Mouse (Mus musculus): ENCODE data around the gene Phactr1. TPM values are rescaled to one million over a fixed set of nuclear protein-coding genes. Genes with fewer than 3 reads are reported as not detected.

The Phactr1 gene
- polyA plus RNA-seq (2011; ENCODE audit: insufficient read depth, insufficient read length, low replicate concordance, missing spikeins) = 0.35 and 2.9 TPM in 2 replicates

GRCm38 (mm10) chr13:42680391-42680994, at the start of gene Phactr1:
Gene Phactr1, plus strand, starts transcription at chr13:42680623.
- no peak within 1 kb of the TSS for H3K27ac ChIP-seq (ENCODE audit: control insufficient read depth, insufficient read depth, low read depth, low read length, poor library complexity)
- WGBS = 27% methylated on average over 11 of the region's 11 CpGs

GRCm38 (mm10) chr13:42634908-42635307, 45.5 kb upstream of the Phactr1 start:
- Histone ChIP-seq H3K4me3 (replicated peaks; ENCODE audit: control insufficient read depth, low read depth, low read length) (no peak overlapping the region), H3K4me1 (ENCODE audit: control insufficient read depth, insufficient read depth, low read length) (no peaks in the 10 kb centered on the region), H3K27ac (ENCODE audit: control insufficient read depth, insufficient read depth, low read depth, low read length, poor library complexity) (no peak overlapping the region)
- WGBS = 87% methylated on average over 2 of the region's 2 CpGs
- TF ChIP-seq CTCF (IDR thresholded peaks at IDR 0.05; ENCODE audit: control insufficient read depth, insufficient read depth, low read length) (no peak), POLR2A (IDR thresholded peaks at IDR 0.05; ENCODE audit: borderline replicate concordance, control insufficient read depth, low read depth, low read length) (no peak)

More at GRCm38 (mm10) chr13:42680391-42680994, at the start of gene Phactr1:
- TF ChIP-seq POLR2A (IDR thresholded peaks at IDR 0.05; ENCODE audit: borderline replicate concordance, control insufficient read depth, low read depth, low read length) = no peak
- TF ChIP-seq CTCF (IDR thresholded peaks at IDR 0.05; ENCODE audit: control insufficient read depth, insufficient read depth, low read length) = no peak
- no peaks in the 10 kb centered on the region for H3K4me1 ChIP-seq (ENCODE audit: control insufficient read depth, insufficient read depth, low read length)
- no peak within 1 kb of the TSS for H3K4me3 ChIP-seq (replicated peaks; ENCODE audit: control insufficient read depth, low read depth, low read length)

DNA sequence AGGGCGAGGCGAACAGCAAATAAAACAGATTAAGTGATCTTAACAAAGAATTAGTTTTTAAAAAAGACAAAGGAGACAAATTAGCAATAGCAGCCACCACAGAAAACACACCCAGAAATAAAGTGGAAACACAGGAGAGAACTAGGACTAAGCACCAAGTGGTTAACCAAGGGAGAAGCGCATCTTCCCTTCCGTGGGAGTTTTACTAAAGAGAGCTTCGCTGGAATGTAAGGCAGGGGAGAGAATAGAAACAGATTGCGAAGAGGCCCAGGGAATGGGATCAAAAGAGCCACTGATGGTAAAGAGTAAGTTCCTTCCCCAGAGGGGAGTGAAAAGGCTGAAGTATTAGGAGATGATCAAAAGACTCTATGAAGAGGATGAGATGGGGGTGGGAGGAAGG, 30.2 kb upstream of the Phactr1 start:
- Histone ChIP-seq H3K4me3 (replicated peaks; ENCODE audit: control insufficient read depth, low read depth, low read length) (no peak overlapping the region), H3K4me1 (ENCODE audit: control insufficient read depth, insufficient read depth, low read length) (no peaks in the 10 kb centered on the region), H3K27ac (ENCODE audit: control insufficient read depth, insufficient read depth, low read depth, low read length, poor library complexity) (no peak overlapping the region)
- no peak for TF ChIP-seq CTCF (IDR thresholded peaks at IDR 0.05; ENCODE audit: control insufficient read depth, insufficient read depth, low read length)
- no peak for TF ChIP-seq POLR2A (IDR thresholded peaks at IDR 0.05; ENCODE audit: borderline replicate concordance, control insufficient read depth, low read depth, low read length)
- WGBS = 72% methylated on average over 6 of the region's 6 CpGs

DNA sequence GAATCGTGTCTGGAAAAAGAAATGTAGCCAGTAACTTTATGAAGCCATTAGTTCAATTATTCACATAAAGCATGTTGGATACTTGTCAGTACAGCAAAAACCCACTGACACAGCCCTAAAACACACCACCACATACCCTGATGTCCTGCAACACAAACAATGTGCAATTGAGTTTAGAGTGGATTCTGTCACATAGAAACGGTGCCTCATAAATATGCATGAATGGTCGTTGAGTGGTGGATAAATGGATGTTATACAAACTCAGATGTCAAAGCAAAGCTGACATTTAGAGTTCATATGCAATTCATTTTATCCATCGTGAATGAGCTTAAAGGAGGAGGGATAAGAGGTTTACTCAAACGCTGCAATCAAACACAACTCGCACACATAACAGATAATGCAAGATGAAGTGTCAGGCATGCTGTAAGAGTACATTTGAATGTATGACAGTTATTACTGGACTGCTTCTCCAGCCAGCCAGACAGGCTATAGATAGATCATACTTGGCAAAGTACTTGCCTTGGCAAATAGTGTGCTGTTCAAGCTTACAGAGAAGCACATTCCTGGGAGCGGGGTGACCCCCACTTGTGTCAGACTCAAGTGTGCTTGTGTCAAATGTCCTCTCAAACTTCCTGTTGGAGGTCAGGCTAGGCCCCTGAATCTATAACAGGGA, 23.6 kb upstream of the Phactr1 start:
- 79% methylated on average over 7 of the region's 7 CpGs for WGBS
- Histone ChIP-seq H3K4me1 (ENCODE audit: control insufficient read depth, insufficient read depth, low read length) (no peaks in the 10 kb centered on the region), H3K4me3 (replicated peaks; ENCODE audit: control insufficient read depth, low read depth, low read length) (no peak overlapping the region), H3K27ac (ENCODE audit: control insufficient read depth, insufficient read depth, low read depth, low read length, poor library complexity) (no peak overlapping the region)
- no peak for TF ChIP-seq POLR2A (IDR thresholded peaks at IDR 0.05; ENCODE audit: borderline replicate concordance, control insufficient read depth, low read depth, low read length)
- TF ChIP-seq CTCF (IDR thresholded peaks at IDR 0.05; ENCODE audit: control insufficient read depth, insufficient read depth, low read length) = no peak

- Histone ChIP-seq H3K4me1 (ENCODE audit: control insufficient read depth, insufficient read depth, low read length) (no peaks in the 10 kb centered on the region), H3K27ac (ENCODE audit: control insufficient read depth, insufficient read depth, low read depth, low read length, poor library complexity) (no peak overlapping the region), H3K4me3 (replicated peaks; ENCODE audit: control insufficient read depth, low read depth, low read length) (no peak overlapping the region)
- TF ChIP-seq CTCF (IDR thresholded peaks at IDR 0.05; ENCODE audit: control insufficient read depth, insufficient read depth, low read length) (no peak), POLR2A (IDR thresholded peaks at IDR 0.05; ENCODE audit: borderline replicate concordance, control insufficient read depth, low read depth, low read length) (no peak)
- WGBS = 70% methylated on average over 10 of the region's 10 CpGs
Measured at GRCm38 (mm10) chr13:42671651-42672290, 8.7 kb upstream of the Phactr1 start.

GRCm38 (mm10) chr13:42681299-42681698, 876 bp downstream of the Phactr1 start:
- Histone ChIP-seq H3K4me1 (ENCODE audit: control insufficient read depth, insufficient read depth, low read length) (no peaks in the 10 kb centered on the region), H3K4me3 (replicated peaks; ENCODE audit: control insufficient read depth, low read depth, low read length) (no peak overlapping the region), H3K27ac (ENCODE audit: control insufficient read depth, insufficient read depth, low read depth, low read length, poor library complexity) (no peak overlapping the region)
- WGBS = 73% methylated on average over 9 of the region's 9 CpGs
- TF ChIP-seq CTCF (IDR thresholded peaks at IDR 0.05; ENCODE audit: control insufficient read depth, insufficient read depth, low read length) = no peak
- no peak for TF ChIP-seq POLR2A (IDR thresholded peaks at IDR 0.05; ENCODE audit: borderline replicate concordance, control insufficient read depth, low read depth, low read length)

DNA sequence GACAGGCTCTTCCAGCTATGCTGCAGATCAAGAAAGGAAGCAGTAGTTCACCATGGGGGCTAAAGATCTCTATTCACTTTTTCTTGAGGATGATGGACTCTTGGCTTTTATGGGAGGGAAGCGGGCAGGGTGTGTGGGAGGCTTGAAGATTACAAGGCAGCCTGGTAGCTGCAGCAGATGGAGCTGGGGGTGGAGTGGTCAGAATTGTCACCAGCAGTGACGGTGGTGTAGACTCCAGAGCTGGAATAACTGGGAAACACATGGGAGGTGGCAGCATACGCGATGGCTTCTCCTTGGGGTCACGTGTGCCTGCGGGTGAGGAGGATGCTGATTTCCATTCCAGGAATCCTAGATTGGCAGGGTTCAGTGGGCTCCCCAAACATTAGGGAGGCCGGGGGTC, 3.8 kb downstream of the Phactr1 start:
- Histone ChIP-seq H3K4me1 (ENCODE audit: control insufficient read depth, insufficient read depth, low read length) (no peaks in the 10 kb centered on the region), H3K27ac (ENCODE audit: control insufficient read depth, insufficient read depth, low read depth, low read length, poor library complexity) (no peak overlapping the region), H3K4me3 (replicated peaks; ENCODE audit: control insufficient read depth, low read depth, low read length) (no peak overlapping the region)
- TF ChIP-seq CTCF (IDR thresholded peaks at IDR 0.05; ENCODE audit: control insufficient read depth, insufficient read depth, low read length) (no peak), POLR2A (IDR thresholded peaks at IDR 0.05; ENCODE audit: borderline replicate concordance, control insufficient read depth, low read depth, low read length) (no peak)
- WGBS = 86% methylated on average over 7 of the region's 7 CpGs

- Histone ChIP-seq H3K4me3 (replicated peaks; ENCODE audit: control insufficient read depth, low read depth, low read length) (no peak overlapping the region), H3K4me1 (ENCODE audit: control insufficient read depth, insufficient read depth, low read length) (no peaks in the 10 kb centered on the region), H3K27ac (ENCODE audit: control insufficient read depth, insufficient read depth, low read depth, low read length, poor library complexity) (no peak overlapping the region)
- WGBS = 30% methylated on average over 4 of the region's 4 CpGs
- no peak for TF ChIP-seq POLR2A (IDR thresholded peaks at IDR 0.05; ENCODE audit: borderline replicate concordance, control insufficient read depth, low read depth, low read length)
- TF ChIP-seq CTCF (IDR thresholded peaks at IDR 0.05; ENCODE audit: control insufficient read depth, insufficient read depth, low read length) = no peak
Measured at GRCm38 (mm10) chr13:42692233-42692632, 11.8 kb downstream of the Phactr1 start.

Measured in bone marrow, adult 2 months (tissue).